In genomic region chr17:68165171-68165825, GRCm38 (mm10) we compare ENCODE assay signal across 11 mouse cellular contexts.
DNase-seq lines count a peak whose midpoint lies in the region; ATAC-seq and TF ChIP-seq lines count a peak whose summit lies in the region.
"Had no signal": no experiment of that assay in that cellular context is flagged by ENCODE, and none has a peak within 500 bp of the region (broad histone marks: within the 10 kb centered on the region; RNA-seq: fewer than 3 reads in every experiment).

No protein-coding gene starts in this region.

- H3K36me3 ChIP-seq in hindbrain, embryonic 10.5 days, result no peaks in the 10 kb centered on the region
- no peaks in the 10 kb centered on the region for H3K36me3 ChIP-seq in forebrain, embryonic 11.5 days (ENCODE audit: control insufficient read depth, insufficient read depth, low read length)
- H3K36me3 ChIP-seq: hindbrain, embryonic 15.5 days; midbrain, embryonic 12.5 days had no signal

- TF ChIP-seq POLR2A in lung, adult 2 months (IDR thresholded peaks at IDR 0.05; ENCODE audit: borderline replicate concordance, extremely low read depth, low read depth, low read length), result no peak

- H3K4me3 ChIP-seq in lung, adult 2 months (replicated peaks; ENCODE audit: extremely low read depth, low read depth, low read length), result no peak overlapping the region
- H3K4me3 ChIP-seq in hindbrain, embryonic 10.5 days, result no peak overlapping the region
- H3K4me3 ChIP-seq in forebrain, embryonic 11.5 days (ENCODE audit: low read depth, low read length), result no peak overlapping the region
- H3K4me3 ChIP-seq: hindbrain, embryonic 15.5 days; midbrain, embryonic 12.5 days had no signal

- no peak overlapping the region for H3K4me2 ChIP-seq in forebrain, embryonic 11.5 days (ENCODE audit: low read depth, low read length, severe bottlenecking)
- H3K4me2 ChIP-seq: hindbrain, embryonic 15.5 days; midbrain, embryonic 12.5 days had no signal

- H3K27me3 ChIP-seq in hindbrain, embryonic 10.5 days (ENCODE audit: insufficient read depth, poor library complexity, severe bottlenecking), result no peaks in the 10 kb centered on the region
- H3K27me3 ChIP-seq in forebrain, embryonic 11.5 days (ENCODE audit: control insufficient read depth, insufficient read depth, low read length), result no peaks in the 10 kb centered on the region
- H3K27me3 ChIP-seq: hindbrain, embryonic 15.5 days; midbrain, embryonic 12.5 days had no signal

- H3K4me1 ChIP-seq in lung, adult 2 months (ENCODE audit: control insufficient read depth, insufficient read depth, low read length), result peaks cover 2% of the 10 kb centered on the region
- peaks cover 10% of the 10 kb centered on the region; the same call in 1 of the 2 replicates for H3K4me1 ChIP-seq in hindbrain, embryonic 10.5 days (replicated peaks)
- H3K4me1 ChIP-seq in forebrain, embryonic 11.5 days (replicated peaks; ENCODE audit: control insufficient read depth, insufficient read depth, low read length), result no peaks in the 10 kb centered on the region
- H3K4me1 ChIP-seq: midbrain, embryonic 12.5 days had no signal

- no peaks in the 10 kb centered on the region for H3K9me3 ChIP-seq in hindbrain, embryonic 10.5 days
- no peaks in the 10 kb centered on the region for H3K9me3 ChIP-seq in forebrain, embryonic 11.5 days (ENCODE audit: control insufficient read depth, low read length)
- H3K9me3 ChIP-seq: hindbrain, embryonic 15.5 days; midbrain, embryonic 12.5 days had no signal

- intact Hi-C loops in gastrocnemius, postnatal 14 days (cut with DNase I; ENCODE audit: low total_unique reads), result loop anchor here (5.0 to 10.0 kb wide), 3 partner anchors 150 to 303 kb away; no protein-coding TSS in a partner anchor

- no peak overlapping the region for H3K27ac ChIP-seq in hindbrain, embryonic 10.5 days
- H3K27ac ChIP-seq in forebrain, embryonic 11.5 days (ENCODE audit: low read depth, low read length), result no peak overlapping the region
- H3K27ac ChIP-seq: hindbrain, embryonic 15.5 days; midbrain, embryonic 12.5 days had no signal

- no peak overlapping the region for H3K9ac ChIP-seq in forebrain, embryonic 11.5 days (ENCODE audit: low read length)
- H3K9ac ChIP-seq: hindbrain, embryonic 15.5 days; midbrain, embryonic 12.5 days had no signal

- peak; percentile 9 for DNase-seq in gastrocnemius, postnatal 25 days
- DNase-seq in gastrocnemius, postnatal 14 days, result no peak
- DNase-seq in Muller cell, postnatal 12 days (ENCODE audit: inconsistent ontology term), result peak; percentile 55
- DNase-seq in heart, adult 8-10 months (ENCODE audit: low spot score), result peak; percentile 20
- peak; percentile 11 for DNase-seq in lung, adult 2 months
- no peak for DNase-seq in hindbrain, embryonic 10.5 days (ENCODE audit: low spot score)
- DNase-seq in layer of hippocampus, postnatal 36 days, result no peak
- no peak for DNase-seq in forebrain, embryonic 11.5 days (ENCODE audit: low spot score)
- DNase-seq: cerebellum, adult 11-12 months had no signal

- WGBS in lung, adult 2 months, result 22% methylated on average over 15 of the region's 15 CpGs
- WGBS in hindbrain, embryonic 10.5 days, result 72% methylated on average over 15 of the region's 15 CpGs
- 75% methylated on average over 15 of the region's 15 CpGs for WGBS in forebrain, embryonic 11.5 days

- ATAC-seq in forebrain, embryonic 11.5 days (replicated peaks; ENCODE audit: low FRiP score), result no peak

- no peak for TF ChIP-seq CTCF in lung, adult 2 months (IDR thresholded peaks at IDR 0.05; ENCODE audit: insufficient read depth, low read length)

Comparison
In these comparisons a context has a peak if more than half of its experiments do, and no peak if none do; other contexts are left out.
1. DNase-seq: peak in gastrocnemius, postnatal 25 days (single experiment), Muller cell, postnatal 12 days (single experiment), heart, adult 8-10 months (single experiment) and lung, adult 2 months (single experiment); none in gastrocnemius, postnatal 14 days (single experiment), hindbrain, embryonic 10.5 days (single experiment), layer of hippocampus, postnatal 36 days (0 of 2) and forebrain, embryonic 11.5 days (single experiment).